Mouse (Mus musculus): ENCODE data around the gene BC029722. TPM values are rescaled to one million over a fixed set of nuclear protein-coding genes. Genes with fewer than 3 reads are reported as not detected.
A peak's percentile ranks its signal among the peaks of the same experiment; 100 is the strongest.

The BC029722 gene
- polyA plus RNA-seq, 1 experiment from 2014 or later = 28.4 TPM

- Histone ChIP-seq H3K27ac (no peak overlapping the region), H3K9ac (ENCODE audit: low read depth, low read length) (no peak overlapping the region), H3K4me1 (replicated peaks; ENCODE audit: insufficient read depth, low read length) (no peaks in the 10 kb centered on the region), H3K36me3 (ENCODE audit: insufficient read depth, low read length) (no peaks in the 10 kb centered on the region), H3K4me2 (ENCODE audit: low read length) (no peak overlapping the region), H3K27me3 (ENCODE audit: insufficient read depth, low read length) (no peaks in the 10 kb centered on the region), H3K4me3 (replicated peaks; ENCODE audit: low read depth, low read length) (no peak overlapping the region), H3K9me3 (replicated peaks; ENCODE audit: low read length) (no peaks in the 10 kb centered on the region)
- 61% methylated on average over 5 of the region's 5 CpGs for WGBS
- ATAC-seq (replicated peaks; ENCODE audit: low FRiP score, low read depth) (no peak), DNase-seq (ENCODE audit: low spot score) (no peak)
- no peak for TF ChIP-seq CTCF (IDR thresholded peaks at IDR 0.05; ENCODE audit: low read depth)
These were observed 12.7 kb downstream of the BC029722 start for GRCm38 (mm10) chr2:155806548-155806947.

- DNase-seq (ENCODE audit: low spot score) (no peak), ATAC-seq (replicated peaks; ENCODE audit: low FRiP score, low read depth) (no peak)
- no peak overlapping the region for H3K4me2 ChIP-seq (ENCODE audit: low read length)
- no peaks in the 10 kb centered on the region for H3K9me3 ChIP-seq (replicated peaks; ENCODE audit: low read length)
- no peak overlapping the region for H3K27ac ChIP-seq
- no peaks in the 10 kb centered on the region for H3K27me3 ChIP-seq (ENCODE audit: insufficient read depth, low read length)
- H3K9ac ChIP-seq (ENCODE audit: low read depth, low read length) = no peak overlapping the region
- no peaks in the 10 kb centered on the region for H3K4me1 ChIP-seq (replicated peaks; ENCODE audit: insufficient read depth, low read length)
- no peak for TF ChIP-seq CTCF (IDR thresholded peaks at IDR 0.05; ENCODE audit: low read depth)
- 87% methylated on average over 6 of the region's 6 CpGs for WGBS
- H3K36me3 ChIP-seq (ENCODE audit: insufficient read depth, low read length) = no peaks in the 10 kb centered on the region
- no peak overlapping the region for H3K4me3 ChIP-seq (replicated peaks; ENCODE audit: low read depth, low read length)
These were observed 13.3 kb downstream of the BC029722 start for GRCm38 (mm10) chr2:155805925-155806255.

GRCm38 (mm10) chr2:155805231-155805924, 13.8 kb downstream of the BC029722 start:
- no peaks in the 10 kb centered on the region for H3K27me3 ChIP-seq (ENCODE audit: insufficient read depth, low read length)
- H3K27ac ChIP-seq = no peak overlapping the region
- no peak overlapping the region for H3K4me2 ChIP-seq (ENCODE audit: low read length)
- no peaks in the 10 kb centered on the region for H3K36me3 ChIP-seq (ENCODE audit: insufficient read depth, low read length)
- H3K9me3 ChIP-seq (replicated peaks; ENCODE audit: low read length) = no peaks in the 10 kb centered on the region
- no peak for DNase-seq (ENCODE audit: low spot score)
- peak; percentile 52 for ATAC-seq (replicated peaks; ENCODE audit: low FRiP score, low read depth)
- no peak overlapping the region for H3K4me3 ChIP-seq (replicated peaks; ENCODE audit: low read depth, low read length)
- H3K9ac ChIP-seq (ENCODE audit: low read depth, low read length) = no peak overlapping the region
- no peak for TF ChIP-seq CTCF (IDR thresholded peaks at IDR 0.05; ENCODE audit: low read depth)
- H3K4me1 ChIP-seq (replicated peaks; ENCODE audit: insufficient read depth, low read length) = no peaks in the 10 kb centered on the region
- WGBS = 51% methylated on average over 6 of the region's 6 CpGs

- WGBS = 70% methylated on average over 5 of the region's 5 CpGs
- Histone ChIP-seq H3K4me1 (replicated peaks; ENCODE audit: insufficient read depth, low read length) (no peaks in the 10 kb centered on the region), H3K27me3 (ENCODE audit: insufficient read depth, low read length) (no peaks in the 10 kb centered on the region), H3K4me2 (ENCODE audit: low read length) (no peak overlapping the region), H3K4me3 (replicated peaks; ENCODE audit: low read depth, low read length) (no peak overlapping the region), H3K27ac (no peak overlapping the region), H3K9ac (ENCODE audit: low read depth, low read length) (no peak overlapping the region), H3K36me3 (ENCODE audit: insufficient read depth, low read length) (no peaks in the 10 kb centered on the region), H3K9me3 (replicated peaks; ENCODE audit: low read length) (no peaks in the 10 kb centered on the region)
- DNase-seq (ENCODE audit: low spot score) = no peak
- no peak for TF ChIP-seq CTCF (IDR thresholded peaks at IDR 0.05; ENCODE audit: low read depth)
- no peak for ATAC-seq (replicated peaks; ENCODE audit: low FRiP score, low read depth)
These were observed 15.2 kb downstream of the BC029722 start for GRCm38 (mm10) chr2:155804053-155804452.

GRCm38 (mm10) chr2:155802761-155803160, 16.5 kb downstream of the BC029722 start:
- Histone ChIP-seq H3K27me3 (ENCODE audit: insufficient read depth, low read length) (no peaks in the 10 kb centered on the region), H3K9ac (ENCODE audit: low read depth, low read length) (no peak overlapping the region), H3K4me2 (ENCODE audit: low read length) (no peak overlapping the region), H3K9me3 (replicated peaks; ENCODE audit: low read length) (no peaks in the 10 kb centered on the region), H3K4me1 (replicated peaks; ENCODE audit: insufficient read depth, low read length) (no peaks in the 10 kb centered on the region), H3K27ac (no peak overlapping the region), H3K4me3 (replicated peaks; ENCODE audit: low read depth, low read length) (no peak overlapping the region), H3K36me3 (ENCODE audit: insufficient read depth, low read length) (no peaks in the 10 kb centered on the region)
- WGBS = 58% methylated on average over 3 of the region's 3 CpGs
- TF ChIP-seq CTCF (IDR thresholded peaks at IDR 0.05; ENCODE audit: low read depth) = peak; percentile 44
- DNase-seq (ENCODE audit: low spot score) = no peak
- no peak for ATAC-seq (replicated peaks; ENCODE audit: low FRiP score, low read depth)

- Histone ChIP-seq H3K4me3 (replicated peaks; ENCODE audit: low read depth, low read length) (no peak overlapping the region), H3K36me3 (ENCODE audit: insufficient read depth, low read length) (no peaks in the 10 kb centered on the region), H3K4me1 (replicated peaks; ENCODE audit: insufficient read depth, low read length) (no peaks in the 10 kb centered on the region), H3K4me2 (ENCODE audit: low read length) (no peak overlapping the region), H3K27ac (no peak overlapping the region), H3K9me3 (replicated peaks; ENCODE audit: low read length) (no peaks in the 10 kb centered on the region), H3K27me3 (ENCODE audit: insufficient read depth, low read length) (no peaks in the 10 kb centered on the region), H3K9ac (ENCODE audit: low read depth, low read length) (no peak overlapping the region)
- TF ChIP-seq CTCF (IDR thresholded peaks at IDR 0.05; ENCODE audit: low read depth) = no peak
- ATAC-seq (replicated peaks; ENCODE audit: low FRiP score, low read depth) (no peak), DNase-seq (ENCODE audit: low spot score) (no peak)
- whole genome bisulfite sequencing = 70% methylated on average over 3 of the region's 3 CpGs
These were observed 20.6 kb downstream of the BC029722 start for GRCm38 (mm10) chr2:155798613-155799012.

Measured in kidney, postnatal 0 days (tissue).